Mouse (Mus musculus) hindbrain, embryonic 11.5 days (tissue): ENCODE measurements around the gene Aqp11. TPM values are rescaled to one million over a fixed set of nuclear protein-coding genes. Genes with fewer than 3 reads are reported as not detected.

Experiments used
- ATAC-seq: fragments of 200-750 bp; cut with Nextera tagmentation; 2 replicates; pipeline ENCODE4 v1.8.0; 2017; ENCODE audit warnings: mild to moderate bottlenecking, moderate TSS enrichment, moderate library complexity; ENCODE audit not compliant: low FRiP score
- DNase-seq: peaks from one replicate; pipeline ENCODE4 v3.0.0-alpha.2; 2015; ENCODE audit warnings: low spot score
- H3K27ac ChIP-seq: fragments of 300-500 bp; sonication (generic); 2 replicates; pipeline ENCODE4 v1.5.1; 2014; ENCODE audit warnings: mild to moderate bottlenecking, low read depth, low read length
- H3K27me3 ChIP-seq: fragments of 300-500 bp; sonication (generic); 2 replicates; pipeline ENCODE4 v1.6.1; 2014; ENCODE audit warnings: mild to moderate bottlenecking, low read length, moderate library complexity, mixed read lengths; ENCODE audit not compliant: control insufficient read depth, insufficient read depth
- H3K36me3 ChIP-seq: fragments of 300-500 bp; sonication (generic); 2 replicates; pipeline ENCODE4 v1.6.1; 2014; ENCODE audit warnings: mild to moderate bottlenecking, low read length, moderate library complexity, mixed read lengths; ENCODE audit not compliant: control insufficient read depth, insufficient read depth
- H3K4me1 ChIP-seq: fragments of 300-500 bp; sonication (generic); replicated peaks from 2 replicates; pipeline ENCODE4 v1.6.1; 2014; ENCODE audit warnings: low read length, mixed read lengths; ENCODE audit not compliant: control insufficient read depth, insufficient read depth
- H3K4me2 ChIP-seq: fragments of 300-500 bp; sonication (generic); replicated peaks from 2 replicates; pipeline ENCODE4 v1.6.1; 2014; ENCODE audit warnings: mild to moderate bottlenecking, low read depth, low read length
- H3K4me3 ChIP-seq: fragments of 300-500 bp; sonication (generic); 2 replicates; pipeline ENCODE4 v1.5.1; 2014; ENCODE audit warnings: low read depth, low read length
- H3K9ac ChIP-seq: fragments of 300-500 bp; sonication (generic); 2 replicates; pipeline ENCODE4 v1.6.1; 2014; ENCODE audit warnings: low read depth, low read length
- H3K9me3 ChIP-seq: fragments of 300-500 bp; sonication (generic); 2 replicates; pipeline ENCODE4 v1.6.1; 2016; ENCODE audit warnings: low read length; ENCODE audit not compliant: control insufficient read depth
- WGBS: fragments of 180-500 bp; shearing (Covaris S2); extraction: QIAGEN DNeasy Blood & Tissue Kit; methylation state at CpG from one replicate; pipeline ENCODE4 v1.1.7; 2014; 5-methylcytosine and 5-hydroxymethylcytosine counted together
- polyA plus RNA-seq: library from polyadenylated mRNA; unstranded; fragments of >200 nt; fragmentation: Nextera tagmentation; extraction: Ambion mirVana; gene quantifications from 2 replicates; pipeline ENCODE4 v1.2.1, GENCODE M21; 2014

Gene Aqp11
- polyA plus RNA-seq, 1 experiment from 2014 or later, result 6.3 TPM

DNA sequence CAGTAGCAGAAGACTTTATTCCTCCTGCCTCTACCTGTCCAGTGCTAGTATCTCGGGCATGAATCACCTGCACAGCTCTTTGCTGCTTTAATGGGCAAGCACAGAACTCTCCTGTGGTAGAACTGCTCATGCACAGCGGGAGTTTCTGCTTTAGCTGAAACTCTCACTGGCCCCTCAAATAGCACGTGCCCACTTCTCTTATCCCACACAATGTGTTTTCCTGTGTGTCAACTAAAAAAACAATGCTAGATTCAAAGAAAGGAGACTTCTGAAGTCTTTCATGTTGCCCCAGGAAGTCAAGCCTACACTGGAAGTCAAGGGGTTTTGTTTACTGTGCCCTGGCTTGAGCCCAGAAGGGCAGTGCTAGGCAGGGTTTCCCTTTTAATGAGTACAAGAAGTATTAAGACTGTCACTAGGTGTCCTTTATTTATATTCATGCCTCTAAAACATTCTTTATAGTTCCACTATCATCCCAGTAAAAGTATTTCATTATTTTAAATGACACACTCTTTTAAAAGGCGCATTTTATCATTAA lies 2.1 kb downstream of the Aqp11 start:
- Histone ChIP-seq H3K9me3 (no peaks in the 10 kb centered on the region), H3K4me3 (no peak overlapping the region), H3K27me3 (no peaks in the 10 kb centered on the region), H3K36me3 (no peaks in the 10 kb centered on the region), H3K9ac (no peak overlapping the region), H3K4me2 (no peak overlapping the region; the same call in 1 of the 2 replicates), H3K27ac (no peak overlapping the region), H3K4me1 (0 out of 2 replicates have a peak, but pooled peaks cover 2% of the 10 kb centered on the region)
- DNase-seq (no peak), ATAC-seq (no peak)
- 29% methylated on average over 4 of the region's 4 CpGs for WGBS

DNA sequence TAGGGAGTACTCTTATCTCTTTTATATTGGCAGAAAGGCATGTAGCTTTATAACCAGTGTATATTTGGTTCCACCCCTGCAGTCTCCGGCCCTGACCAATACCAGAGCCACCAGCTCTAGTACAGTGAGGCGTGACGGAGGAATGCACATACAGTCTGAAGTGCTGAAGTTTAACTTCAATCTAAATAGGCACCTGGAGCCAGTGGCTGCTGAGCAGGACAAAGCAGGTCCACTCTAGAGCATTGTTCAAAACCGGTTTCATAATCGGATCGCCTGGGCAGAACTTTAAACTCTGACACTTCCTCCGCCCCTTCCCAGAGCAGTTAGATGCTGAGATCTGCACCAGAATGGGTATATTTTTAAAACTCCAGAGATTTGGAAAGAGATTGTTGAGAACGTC lies 3.1 kb downstream of the Aqp11 start:
- H3K27me3 ChIP-seq, result no peaks in the 10 kb centered on the region
- no peaks in the 10 kb centered on the region for H3K9me3 ChIP-seq
- peaks cover 4% of the 10 kb centered on the region; the same call in 1 of the 2 replicates for H3K4me1 ChIP-seq
- no peaks in the 10 kb centered on the region for H3K36me3 ChIP-seq
- no peak for ATAC-seq
- 87% methylated on average over 8 of the region's 8 CpGs for WGBS
- no peak for DNase-seq
- no peak overlapping the region for H3K27ac ChIP-seq
- no peak overlapping the region for H3K4me3 ChIP-seq
- H3K9ac ChIP-seq, result no peak overlapping the region
- H3K4me2 ChIP-seq, result no peak overlapping the region

DNA sequence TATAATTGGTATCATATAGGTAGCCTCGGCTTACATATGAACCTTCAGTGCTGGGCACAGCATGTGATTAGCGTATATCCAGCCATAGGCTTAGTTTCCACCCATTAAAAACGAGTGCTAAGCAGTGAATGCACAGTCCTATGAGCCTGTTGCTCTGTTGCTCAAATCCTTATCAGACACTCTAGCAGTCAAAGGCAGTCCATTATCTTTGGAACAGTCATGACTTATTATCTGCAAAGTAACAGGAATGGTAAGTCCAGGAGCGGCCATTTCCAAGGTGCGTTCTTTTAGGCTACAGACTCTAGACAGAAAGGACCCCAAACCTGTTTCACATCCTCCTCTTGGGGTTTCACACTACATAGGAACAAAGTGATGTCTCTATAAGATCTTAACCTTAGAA lies 4.5 kb downstream of the Aqp11 start:
- H3K36me3 ChIP-seq, result no peaks in the 10 kb centered on the region
- WGBS, result 87% methylated on average over 5 of the region's 5 CpGs
- H3K27me3 ChIP-seq, result no peaks in the 10 kb centered on the region
- H3K9ac ChIP-seq, result no peak overlapping the region
- DNase-seq (no peak), ATAC-seq (no peak)
- H3K4me3 ChIP-seq, result no peak overlapping the region
- H3K4me2 ChIP-seq, result no peak overlapping the region
- no peak overlapping the region for H3K27ac ChIP-seq
- H3K9me3 ChIP-seq, result no peaks in the 10 kb centered on the region
- H3K4me1 ChIP-seq, result peaks cover 7% of the 10 kb centered on the region; the same call in 1 of the 2 replicates

DNA sequence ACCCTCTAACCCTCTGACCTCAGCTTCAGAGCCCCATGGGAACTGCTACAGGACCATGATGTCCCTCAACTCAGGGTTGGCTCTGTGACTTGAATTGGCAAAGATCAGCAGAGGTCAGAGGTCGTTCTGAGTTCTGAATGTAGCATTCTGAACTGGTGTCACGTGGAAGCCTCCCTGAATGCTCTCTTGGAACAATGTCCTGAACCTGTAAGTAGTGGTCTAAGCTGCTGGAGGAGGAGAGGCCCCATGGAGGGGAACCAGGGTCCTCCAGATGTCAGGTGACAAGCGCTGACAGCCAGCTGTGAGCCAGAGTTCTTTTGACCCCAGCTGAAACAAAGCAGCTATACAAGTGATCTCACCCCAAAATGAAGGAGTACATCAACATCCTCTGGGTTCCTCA lies 7.7 kb downstream of the Aqp11 start:
- DNase-seq, result no peak
- Histone ChIP-seq H3K9ac (no peak overlapping the region), H3K4me3 (no peak overlapping the region), H3K4me1 (peaks cover 5% of the 10 kb centered on the region; the same call in 1 of the 2 replicates), H3K4me2 (no peak overlapping the region), H3K27me3 (no peaks in the 10 kb centered on the region), H3K27ac (no peak overlapping the region), H3K9me3 (no peaks in the 10 kb centered on the region), H3K36me3 (no peaks in the 10 kb centered on the region)
- ATAC-seq, result no peak
- 20% methylated on average over 3 of the region's 3 CpGs for WGBS

DNA sequence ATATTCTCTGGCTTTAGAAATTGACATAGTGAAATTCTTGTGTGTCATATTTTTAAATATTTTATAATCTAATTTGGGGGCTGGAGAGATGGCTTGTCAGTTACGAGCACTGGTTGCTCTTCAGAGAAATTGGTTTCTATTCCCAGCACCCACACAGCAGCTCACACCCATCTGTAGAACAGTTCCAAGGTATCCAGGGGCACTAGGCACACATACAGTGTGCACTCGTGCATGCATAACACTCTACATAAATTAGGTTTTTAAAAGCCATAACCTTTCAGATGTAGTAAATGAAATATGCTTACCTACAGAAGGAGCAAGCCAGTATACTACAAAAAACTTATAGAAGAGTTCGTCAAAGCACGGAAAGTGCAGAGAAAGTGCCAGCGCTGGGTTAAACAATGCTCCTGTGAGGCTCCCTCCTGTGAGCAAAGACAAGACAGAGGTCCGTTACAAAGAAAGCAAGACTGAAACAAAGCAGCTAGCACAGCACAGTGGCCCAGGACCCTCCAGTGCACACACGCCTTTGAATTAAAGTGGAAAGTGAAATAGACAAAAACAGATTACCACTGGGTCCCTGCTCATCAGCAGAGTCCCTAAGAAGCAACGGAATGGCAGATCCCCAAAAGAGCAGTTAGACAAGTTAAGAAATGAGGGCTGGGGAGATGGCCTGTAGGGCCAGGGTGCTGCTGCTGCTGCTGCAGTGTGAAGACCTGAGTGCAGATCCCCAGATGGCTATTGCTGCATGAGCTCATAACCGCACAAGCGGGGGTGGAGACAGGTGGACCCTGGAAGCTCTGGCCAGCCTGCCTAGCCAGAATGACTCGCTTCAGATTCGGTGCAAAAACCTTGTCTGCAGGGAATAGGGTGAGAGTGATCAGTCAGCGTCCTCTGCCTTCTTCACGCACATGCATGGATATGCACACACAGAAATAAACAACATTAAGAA lies 9.1 kb downstream of the Aqp11 start:
- Histone ChIP-seq H3K27me3 (no peaks in the 10 kb centered on the region), H3K4me3 (no peak overlapping the region), H3K36me3 (no peaks in the 10 kb centered on the region), H3K4me2 (no peak overlapping the region), H3K9ac (no peak overlapping the region), H3K4me1 (peaks cover 5% of the 10 kb centered on the region; the same call in 1 of the 2 replicates), H3K9me3 (no peaks in the 10 kb centered on the region), H3K27ac (no peak overlapping the region)
- WGBS, result 34% methylated on average over 14 of the region's 14 CpGs
- DNase-seq (no peak), ATAC-seq (peak; percentile 53; the same call in 1 of the 2 replicates)

DNA sequence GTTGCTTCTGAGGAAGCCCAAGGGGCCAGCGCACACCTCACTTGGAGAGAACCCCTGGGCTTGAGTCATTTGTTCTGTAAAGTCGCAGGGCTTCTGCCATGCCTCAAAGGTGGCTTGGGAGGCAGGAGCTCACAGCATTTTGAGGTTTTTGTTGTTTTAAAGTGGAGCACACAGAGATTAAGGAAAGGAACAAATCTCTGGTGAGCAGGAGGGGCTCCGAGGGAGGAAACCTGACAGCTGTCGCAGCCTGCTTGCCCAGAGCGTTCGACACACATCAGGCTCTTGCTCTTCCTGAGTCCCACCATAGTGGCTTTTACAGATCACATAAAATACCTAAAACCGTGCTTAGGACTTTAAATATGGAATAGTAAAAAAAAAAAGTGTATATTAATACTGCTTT lies 11.3 kb downstream of the Aqp11 start:
- no peak for ATAC-seq

DNA sequence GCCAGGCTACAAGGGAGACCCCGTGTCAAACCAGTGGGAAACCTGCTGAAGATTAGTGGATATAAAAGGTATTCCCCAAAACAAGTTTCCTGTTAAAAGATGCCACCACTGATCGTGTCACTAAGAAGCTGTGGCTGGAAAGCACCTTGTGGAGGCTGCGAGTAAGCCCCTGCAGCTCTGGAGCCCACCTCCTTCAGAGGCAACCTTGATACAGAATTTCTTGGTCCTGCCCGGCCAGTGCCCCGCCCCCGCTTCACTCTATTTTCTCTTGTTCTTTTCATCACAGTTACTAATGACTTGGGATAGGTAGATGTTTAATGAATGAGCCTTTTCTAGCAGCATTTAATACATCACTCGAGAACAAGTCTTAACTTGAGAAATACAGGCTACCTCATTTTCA lies 12.0 kb downstream of the Aqp11 start:
- no peak overlapping the region for H3K9ac ChIP-seq
- H3K4me2 ChIP-seq, result no peak overlapping the region
- H3K4me1 ChIP-seq, result peaks cover 5% of the 10 kb centered on the region; the same call in 1 of the 2 replicates
- no peaks in the 10 kb centered on the region for H3K9me3 ChIP-seq
- no peak overlapping the region for H3K4me3 ChIP-seq
- H3K27me3 ChIP-seq, result no peaks in the 10 kb centered on the region
- H3K36me3 ChIP-seq, result no peaks in the 10 kb centered on the region
- no peak overlapping the region for H3K27ac ChIP-seq
- WGBS, result 85% methylated on average over 7 of the region's 7 CpGs
- DNase-seq, result no peak
- no peak for ATAC-seq

More for the DNA sequence above, 11.3 kb downstream of the Aqp11 start:
- H3K4me1 ChIP-seq, result peaks cover 5% of the 10 kb centered on the region; the same call in 1 of the 2 replicates
- H3K27me3 ChIP-seq, result no peaks in the 10 kb centered on the region
- no peaks in the 10 kb centered on the region for H3K36me3 ChIP-seq
- H3K4me3 ChIP-seq, result no peak overlapping the region
- H3K9ac ChIP-seq, result no peak overlapping the region
- no peaks in the 10 kb centered on the region for H3K9me3 ChIP-seq
- no peak overlapping the region for H3K4me2 ChIP-seq
- no peak for DNase-seq
- no peak overlapping the region for H3K27ac ChIP-seq
- WGBS, result 77% methylated on average over 7 of the region's 7 CpGs

DNA sequence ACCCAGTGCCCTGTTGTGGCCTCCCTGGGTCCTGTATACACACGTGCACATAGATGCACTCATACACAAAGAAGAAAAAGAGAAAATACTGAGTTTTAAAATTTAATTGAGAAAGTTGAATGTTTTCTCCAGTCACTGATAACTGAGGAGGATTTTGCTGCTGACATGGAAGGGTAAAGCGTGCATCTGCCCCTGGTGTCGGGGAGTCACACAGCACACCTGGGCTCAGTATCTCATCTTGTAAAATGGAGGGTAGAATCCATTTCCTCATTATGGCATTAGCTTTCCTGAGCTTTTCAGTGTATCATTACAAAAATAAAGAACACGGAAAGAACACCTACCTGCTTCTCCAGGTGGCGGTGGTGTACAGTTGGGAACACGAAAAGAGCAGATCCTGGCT lies 12.7 kb downstream of the Aqp11 start:
- no peak overlapping the region for H3K27ac ChIP-seq
- H3K9ac ChIP-seq, result no peak overlapping the region
- H3K4me2 ChIP-seq, result no peak overlapping the region
- DNase-seq (no peak), ATAC-seq (no peak)
- 94% methylated on average over 6 of the region's 6 CpGs for WGBS
- no peaks in the 10 kb centered on the region for H3K9me3 ChIP-seq
- no peaks in the 10 kb centered on the region for H3K36me3 ChIP-seq
- H3K27me3 ChIP-seq, result no peaks in the 10 kb centered on the region
- peaks cover 5% of the 10 kb centered on the region; the same call in 1 of the 2 replicates for H3K4me1 ChIP-seq
- H3K4me3 ChIP-seq, result no peak overlapping the region
